Mouse (Mus musculus) embryo, embryonic 11 days (tissue): ENCODE results near the gene Tmem131.
A peak's percentile ranks its signal among the peaks of the same experiment; 100 is the strongest.

Experiments
- DNase-seq: peaks from one replicate; pipeline ENCODE4 v3.0.0-alpha.2; 2015

Tmem131 gene

GRCm38 (mm10) chr1:36879154-36879553 is 64.3 kb downstream of the Tmem131 start:
- DNase-seq: no peak

GRCm38 (mm10) chr1:36877126-36877525 is 66.3 kb downstream of the Tmem131 start:
- DNase-seq: no peak

- no peak for DNase-seq
Measured at GRCm38 (mm10) chr1:36874874-36875561, 68.4 kb downstream of the Tmem131 start.

- DNase-seq: no peak
Measured at GRCm38 (mm10) chr1:36871238-36871637, 72.2 kb downstream of the Tmem131 start.

GRCm38 (mm10) chr1:36870518-36870917 is 72.9 kb downstream of the Tmem131 start:
- no peak for DNase-seq

GRCm38 (mm10) chr1:36864757-36865156 is 78.7 kb downstream of the Tmem131 start:
- DNase-seq: no peak

- DNase-seq: no peak
Measured at GRCm38 (mm10) chr1:36861775-36862174, 81.7 kb downstream of the Tmem131 start.

GRCm38 (mm10) chr1:36860876-36861275 is 82.6 kb downstream of the Tmem131 start:
- no peak for DNase-seq

GRCm38 (mm10) chr1:36860431-36860849 is 83.0 kb downstream of the Tmem131 start:
- DNase-seq: peak; percentile 20

- no peak for DNase-seq
Measured at GRCm38 (mm10) chr1:36857081-36857480, 86.4 kb downstream of the Tmem131 start.

- no peak for DNase-seq
Measured at GRCm38 (mm10) chr1:36854198-36854765, 89.2 kb downstream of the Tmem131 start.

- DNase-seq: no peak
Measured at GRCm38 (mm10) chr1:36852085-36852484, 91.4 kb downstream of the Tmem131 start.

- no peak for DNase-seq
Measured at GRCm38 (mm10) chr1:36851392-36851791, 92.1 kb downstream of the Tmem131 start.

- DNase-seq: no peak
Measured at GRCm38 (mm10) chr1:36848036-36848435, 95.4 kb downstream of the Tmem131 start.

GRCm38 (mm10) chr1:36847276-36847675 is 96.2 kb downstream of the Tmem131 start:
- no peak for DNase-seq

GRCm38 (mm10) chr1:36845031-36845430 is 98.4 kb downstream of the Tmem131 start:
- peak; percentile 42 for DNase-seq

- no peak for DNase-seq
Measured at GRCm38 (mm10) chr1:36841806-36842205, 101.7 kb downstream of the Tmem131 start.

GRCm38 (mm10) chr1:36840959-36841358 is 102.5 kb downstream of the Tmem131 start:
- DNase-seq: no peak

- no peak for DNase-seq
Measured at GRCm38 (mm10) chr1:36839858-36840257, 103.6 kb downstream of the Tmem131 start.

GRCm38 (mm10) chr1:36836274-36836954 is 107.1 kb downstream of the Tmem131 start:
- DNase-seq: no peak

- no peak for DNase-seq
Measured at GRCm38 (mm10) chr1:36835593-36835992, 107.9 kb downstream of the Tmem131 start.

GRCm38 (mm10) chr1:36834090-36834489 is 109.4 kb downstream of the Tmem131 start:
- DNase-seq: no peak

- peak; percentile 7 for DNase-seq
Measured at GRCm38 (mm10) chr1:36830913-36831866, 112.3 kb downstream of the Tmem131 start.
